Mouse (Mus musculus) lung, adult 2 months (tissue): ENCODE results near the gene Mettl14. TPM values are rescaled to one million over a fixed set of nuclear protein-coding genes. Genes with fewer than 3 reads are reported as not detected.
A peak's percentile ranks its signal among the peaks of the same experiment; 100 is the strongest.
"Not testable (repeated sequence)": the region's sequence is repeated elsewhere in the genome, so short reads cannot be mapped to it uniquely, and the experiment has no call there.

ENCODE experiments used
- DNase-seq: peaks from one replicate; pipeline ENCODE4 v3.0.0; 2022
- H3K4me1 ChIP-seq: fragments of 200-500 bp; 2 replicates; pipeline ENCODE4 v1.6.1; 2011; ENCODE audit warnings: low read length; ENCODE audit not compliant: control insufficient read depth, insufficient read depth
- H3K4me3 ChIP-seq: fragments of 200-500 bp; replicated peaks from 2 replicates; pipeline ENCODE3; 2011; ENCODE audit warnings: low read depth, mild to moderate bottlenecking, control low read depth, low read length; ENCODE audit errors: extremely low read depth
- CTCF ChIP-seq: fragments of 200-500 bp; IDR thresholded peaks from 2 replicates; pipeline ENCODE4 v1.5.1; 2011; ENCODE audit warnings: mild to moderate bottlenecking, low read length, control low read depth; ENCODE audit not compliant: insufficient read depth
- POLR2A ChIP-seq: fragments of 200-500 bp; IDR thresholded peaks from 2 replicates; pipeline ENCODE4 v1.6.1; 2011; ENCODE audit warnings: low read depth, mild to moderate bottlenecking, control low read depth, low read length, borderline replicate concordance; ENCODE audit errors: extremely low read depth
- WGBS: fragments of 180-500 bp; shearing (Covaris S2); methylation state at CpG from one replicate; pipeline ENCODE4 v1.1.7; 2018; 5-methylcytosine and 5-hydroxymethylcytosine counted together
- polyA plus RNA-seq: library from polyadenylated mRNA; depleted of rRNA; stranded (reverse); fragments of >200 nt; gene quantifications from 2 replicates; pipeline ENCODE4 v1.2.3, GENCODE M21; 2012

Mettl14 gene
- polyA plus RNA-seq, 1 experiment = 5.7 TPM

GRCm38 (mm10) chr3:123397562-123398481 is 11.9 kb upstream of the Mettl14 start:
- no peak for DNase-seq
- H3K4me1 ChIP-seq = no peaks in the 10 kb centered on the region
- H3K4me3 ChIP-seq = no peak overlapping the region
- WGBS = 62% methylated on average over 9 of the region's 9 CpGs
- no peak for TF ChIP-seq CTCF
- TF ChIP-seq POLR2A = no peak

GRCm38 (mm10) chr3:123395611-123396010 is 9.7 kb upstream of the Mettl14 start:
- TF ChIP-seq POLR2A = no peak
- no peak for TF ChIP-seq CTCF
- Histone ChIP-seq H3K4me1 (no peaks in the 10 kb centered on the region), H3K4me3 (no peak overlapping the region)
- WGBS = 85% methylated on average over 5 of the region's 5 CpGs
- no peak for DNase-seq

GRCm38 (mm10) chr3:123391180-123391579 is 5.3 kb upstream of the Mettl14 start:
- Histone ChIP-seq H3K4me3 (no peak overlapping the region), H3K4me1 (no peaks in the 10 kb centered on the region)
- no peak for DNase-seq
- WGBS = 52% methylated on average over 4 of the region's 4 CpGs
- no peak for TF ChIP-seq POLR2A
- no peak for TF ChIP-seq CTCF

GRCm38 (mm10) chr3:123386157-123386780 is 361 bp upstream of the Mettl14 start:
- DNase-seq, H3K4me1 ChIP-seq: not testable (repeated sequence)
- peak overlapping the region; percentile 97 for H3K4me3 ChIP-seq
- 25% methylated on average over 12 of the region's 12 CpGs for WGBS

- Histone ChIP-seq H3K4me1 (no peaks in the 10 kb centered on the region; the same call in none of the 2 replicates), H3K4me3 (peak overlapping the region; percentile 97)
- TF ChIP-seq POLR2A (no peak), CTCF (no peak)
- no peak for DNase-seq
- 10% methylated on average over 6 of the region's 6 CpGs for whole genome bisulfite sequencing
Measured at GRCm38 (mm10) chr3:123385118-123385485, 806 bp downstream of the Mettl14 start.

- TF ChIP-seq POLR2A = no peak
- TF ChIP-seq CTCF = no peak
- WGBS = 80% methylated on average over 7 of the region's 7 CpGs
- no peak for DNase-seq
- H3K4me3 ChIP-seq = no peak overlapping the region
- H3K4me1 ChIP-seq = no peaks in the 10 kb centered on the region; the same call in none of the 2 replicates
Measured at GRCm38 (mm10) chr3:123384435-123384834, 1.5 kb downstream of the Mettl14 start.

GRCm38 (mm10) chr3:123376562-123376961 is 9.3 kb downstream of the Mettl14 start:
- 87% methylated on average over 3 of the region's 3 CpGs for WGBS
- no peak for DNase-seq
- TF ChIP-seq CTCF = no peak
- TF ChIP-seq POLR2A = no peak
- Histone ChIP-seq H3K4me3 (no peak overlapping the region), H3K4me1 (no peaks in the 10 kb centered on the region)

GRCm38 (mm10) chr3:123371766-123372535 is 14.0 kb downstream of the Mettl14 start:
- 31% methylated on average over 11 of the region's 11 CpGs for WGBS
- no peak for TF ChIP-seq POLR2A
- TF ChIP-seq CTCF = peak; percentile 21; the same call in 1 of the 2 replicates
- DNase-seq = peak; percentile 52

GRCm38 (mm10) chr3:123370927-123371326 is 15.0 kb downstream of the Mettl14 start:
- H3K4me1 ChIP-seq = no peaks in the 10 kb centered on the region
- no peak for TF ChIP-seq CTCF
- no peak for TF ChIP-seq POLR2A
- no peak for DNase-seq
- WGBS = 91% methylated on average over 5 of the region's 5 CpGs
- H3K4me3 ChIP-seq = no peak overlapping the region

More at GRCm38 (mm10) chr3:123371766-123372535, 14.0 kb downstream of the Mettl14 start:
- no peak overlapping the region for H3K4me3 ChIP-seq
- no peaks in the 10 kb centered on the region for H3K4me1 ChIP-seq

GRCm38 (mm10) chr3:123369161-123369560 is 16.7 kb downstream of the Mettl14 start:
- DNase-seq = no peak
- WGBS = 80% methylated on average over 12 of the region's 12 CpGs
- Histone ChIP-seq H3K4me1 (no peaks in the 10 kb centered on the region), H3K4me3 (no peak overlapping the region)
- TF ChIP-seq CTCF (no peak), POLR2A (no peak)

- not testable (repeated sequence) for H3K4me1 ChIP-seq, H3K4me3 ChIP-seq, DNase-seq
- WGBS = 75% methylated on average over 2 of the region's 2 CpGs
Measured at GRCm38 (mm10) chr3:123366820-123367219, 19.1 kb downstream of the Mettl14 start.
